In the genomic region with DNA sequence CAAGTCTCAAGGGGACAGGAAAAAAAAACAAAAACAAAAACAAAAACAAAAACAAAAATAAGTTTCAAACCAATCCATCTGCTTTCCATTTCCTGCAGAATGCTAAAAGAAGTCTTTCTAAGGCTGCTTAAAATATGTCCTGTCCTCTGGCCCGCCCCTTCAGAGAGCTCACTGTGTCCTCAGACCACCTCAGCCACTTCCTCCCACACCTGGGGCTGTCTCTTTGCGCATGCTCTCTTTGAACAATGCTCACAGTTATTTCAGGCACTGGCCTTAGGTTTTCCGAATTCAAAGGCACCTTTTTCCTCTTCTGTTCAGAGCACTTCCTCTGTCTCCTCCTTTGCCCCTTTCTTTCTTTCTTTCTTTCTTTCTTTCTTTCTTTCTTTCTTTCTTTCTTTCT, we compare ENCODE assay signal across 12 mouse cellular contexts.
DNase-seq lines count a peak whose midpoint lies in the region; ATAC-seq and TF ChIP-seq lines count a peak whose summit lies in the region.
"Had no signal": no experiment of that assay in that cellular context is flagged by ENCODE, and none has a peak within 500 bp of the region (broad histone marks: within the 10 kb centered on the region; RNA-seq: fewer than 3 reads in every experiment).

No protein-coding gene starts in this region.

- no peak overlapping the region for H3K4me3 ChIP-seq in kidney, embryonic 16.5 days (ENCODE audit: low read length)
- no peak overlapping the region for H3K4me3 ChIP-seq in CH12.LX (replicated peaks in 1 of 3; ENCODE audit: low read depth in 2 of 3, low read length in 2 of 3, poor library complexity in 1 of 3)
- H3K4me3 ChIP-seq in embryonic facial prominence, embryonic 15.5 days (replicated peaks) = no peak overlapping the region
- H3K4me3 ChIP-seq in thymus, adult 2 months (ENCODE audit: control insufficient read depth, insufficient read depth, low read length) = no peak overlapping the region
- H3K4me3 ChIP-seq: embryonic facial prominence, embryonic 13.5 days had no signal

- dilution Hi-C loops in CH12.LX (cut with MboI; ENCODE audit: extremely low pct_ligation_motif_present, extremely low pct_unique_long_range_greater_than_20kb, low sequenced_read_pairs) = no loop called here

- WGBS in kidney, embryonic 16.5 days = 58% methylated on average over 3 of the region's 3 CpGs
- 34% methylated on average over 3 of the region's 3 CpGs for WGBS in embryonic facial prominence, embryonic 15.5 days
- WGBS in thymus, adult 2 months = 4% methylated on average over 3 of the region's 3 CpGs

- TF ChIP-seq EP300 in CH12.LX (IDR thresholded peaks at IDR 0.05; ENCODE audit: low read length) = no peak

- H3K4me2 ChIP-seq in kidney, embryonic 16.5 days (replicated peaks; ENCODE audit: low read depth, low read length) = no peak overlapping the region
- no peak overlapping the region for H3K4me2 ChIP-seq in CH12.LX (ENCODE audit: insufficient read depth, low read depth, poor library complexity, severe bottlenecking)
- H3K4me2 ChIP-seq in embryonic facial prominence, embryonic 15.5 days (replicated peaks) = no peak overlapping the region
- H3K4me2 ChIP-seq: embryonic facial prominence, embryonic 13.5 days had no signal

- no peak for TF ChIP-seq POLR2A in CH12.LX (IDR thresholded peaks at IDR 0.05; ENCODE audit: low read depth, low read length)
- TF ChIP-seq POLR2A in thymus, adult 2 months (IDR thresholded peaks at IDR 0.05; ENCODE audit: control insufficient read depth, extremely low read depth, insufficient read depth, low read length, poor library complexity) = no peak

- DNase-seq in kidney, adult 9 months = peak; percentile 50
- peak; percentile 75 for DNase-seq in CH12.LX (ENCODE audit: extremely low read depth)
- peak; percentile 70 for DNase-seq in thymus, adult 2 months
- no peak for DNase-seq in ovary, adult 18-20 months (ENCODE audit: low spot score)
- DNase-seq in retina, embryonic 14.5 days (ENCODE audit: low spot score) = no peak
- DNase-seq: gastrocnemius, postnatal 10 days; left cerebral cortex, postnatal 4 days; lung, postnatal 14 days had no signal

- in situ Hi-C loops in CH12.LX (cut with MboI; ENCODE audit: low pct_ligation_motif_present, low pct_unique_long_range_greater_than_20kb, low sequenced_read_pairs) = no loop called here

- H3K9me3 ChIP-seq in kidney, embryonic 16.5 days (ENCODE audit: low read length) = no peaks in the 10 kb centered on the region
- H3K9me3 ChIP-seq in CH12.LX (replicated peaks; ENCODE audit: low read length) = no peaks in the 10 kb centered on the region
- no peaks in the 10 kb centered on the region for H3K9me3 ChIP-seq in embryonic facial prominence, embryonic 15.5 days (replicated peaks)
- H3K9me3 ChIP-seq: embryonic facial prominence, embryonic 13.5 days had no signal

- H3K27me3 ChIP-seq in kidney, embryonic 16.5 days (ENCODE audit: insufficient read depth, low read length) = no peaks in the 10 kb centered on the region
- H3K27me3 ChIP-seq in CH12.LX (replicated peaks) = no peaks in the 10 kb centered on the region
- no peaks in the 10 kb centered on the region for H3K27me3 ChIP-seq in embryonic facial prominence, embryonic 15.5 days
- H3K27me3 ChIP-seq in thymus, adult 2 months (ENCODE audit: control insufficient read depth, insufficient read depth, low read length) = no peaks in the 10 kb centered on the region
- H3K27me3 ChIP-seq: embryonic facial prominence, embryonic 13.5 days had no signal

- H3K4me1 ChIP-seq in kidney, embryonic 16.5 days (ENCODE audit: insufficient read depth, low read length) = peaks cover 7% of the 10 kb centered on the region
- peaks cover 0 to 36% of the 10 kb centered on the region in 2 experiments; a peak in 2 of 4 replicates for H3K4me1 ChIP-seq in CH12.LX (ENCODE audit: control insufficient read depth in 1 of 2, insufficient read depth in 2 of 2)
- H3K4me1 ChIP-seq in embryonic facial prominence, embryonic 15.5 days = peaks cover 8% of the 10 kb centered on the region
- peaks cover 28% of the 10 kb centered on the region for H3K4me1 ChIP-seq in thymus, adult 2 months (replicated peaks; ENCODE audit: control insufficient read depth, insufficient read depth, low read length)

- no peak overlapping the region for H3K9ac ChIP-seq in kidney, embryonic 16.5 days (replicated peaks; ENCODE audit: low read length)
- no peak overlapping the region for H3K9ac ChIP-seq in CH12.LX (ENCODE audit: insufficient read depth, low read depth)
- no peak overlapping the region for H3K9ac ChIP-seq in embryonic facial prominence, embryonic 15.5 days
- H3K9ac ChIP-seq: embryonic facial prominence, embryonic 13.5 days had no signal

- H3K27ac ChIP-seq in kidney, embryonic 16.5 days (ENCODE audit: low read length) = no peak overlapping the region
- no peak overlapping the region for H3K27ac ChIP-seq in CH12.LX (ENCODE audit: insufficient read depth, low read depth)
- 0 out of 2 replicates have a peak overlapping the region, but pooled peaks have one; percentile 22 for H3K27ac ChIP-seq in embryonic facial prominence, embryonic 15.5 days (replicated peaks)
- peak overlapping the region; percentile 71 for H3K27ac ChIP-seq in thymus, adult 2 months (ENCODE audit: control insufficient read depth, insufficient read depth, low read length)

- no peaks in the 10 kb centered on the region for H3K36me3 ChIP-seq in kidney, embryonic 16.5 days (ENCODE audit: insufficient read depth, low read length)
- H3K36me3 ChIP-seq in CH12.LX (replicated peaks in 1 of 2; ENCODE audit: control insufficient read depth in 1 of 2, insufficient read depth in 1 of 2, low read length in 1 of 2) = no peaks in the 10 kb centered on the region
- no peaks in the 10 kb centered on the region for H3K36me3 ChIP-seq in embryonic facial prominence, embryonic 15.5 days
- H3K36me3 ChIP-seq in thymus, adult 2 months (ENCODE audit: control insufficient read depth, insufficient read depth, low read length) = no peaks in the 10 kb centered on the region
- H3K36me3 ChIP-seq: embryonic facial prominence, embryonic 13.5 days had no signal

- TF ChIP-seq RAD21 in CH12.LX (IDR thresholded peaks at IDR 0.05; ENCODE audit: low read depth, low read length) = no peak

- no peak for TF ChIP-seq CTCF in CH12.LX (conservative IDR thresholded peaks at IDR 0.05 in 1 of 2, IDR thresholded peaks at IDR 0.05 in 1 of 2; ENCODE audit: low read depth in 2 of 2, low read length in 2 of 2)
- no peak for TF ChIP-seq CTCF in thymus, adult 2 months (IDR thresholded peaks at IDR 0.05; ENCODE audit: borderline replicate concordance, control insufficient read depth, extremely low read depth, insufficient read depth, low read length, poor library complexity)

- no peaks in the 10 kb centered on the region for H3K79me2 ChIP-seq in CH12.LX (replicated peaks; ENCODE audit: control insufficient read depth, extremely low read depth, insufficient read depth, poor library complexity, severe bottlenecking)

- no peak for ATAC-seq in kidney, embryonic 16.5 days (ENCODE audit: low FRiP score, low TSS enrichment)
- no peak for ATAC-seq in embryonic facial prominence, embryonic 15.5 days (ENCODE audit: insufficient number of reproducible peaks, low FRiP score, low TSS enrichment, low read depth)
- no peak for ATAC-seq in cerebellum, adult (ENCODE audit: insufficient number of reproducible peaks, low FRiP score, low TSS enrichment)

TF ChIP-seq in CH12.LX, 34 proteins besides CTCF, POLR2A, EP300 and RAD21:
- TF ChIP-seq GABPA (IDR thresholded peaks at IDR 0.05; ENCODE audit: insufficient replicate concordance, low read depth, low read length) (no peak), MEF2A (IDR thresholded peaks at IDR 0.05; ENCODE audit: borderline replicate concordance, low read depth, low read length) (peak; percentile 44; the same call in 1 of the 2 replicates), ZMIZ1 (IDR thresholded peaks at IDR 0.05; ENCODE audit: low read depth, low read length) (no peak), ELF1 (IDR thresholded peaks at IDR 0.05; ENCODE audit: low read depth, low read length) (peak; percentile 29; the same call in 1 of the 2 replicates), SMC3 (IDR thresholded peaks at IDR 0.05; ENCODE audit: low read depth, low read length) (no peak), UBTF (IDR thresholded peaks at IDR 0.05; ENCODE audit: low read depth, low read length) (no peak), RCOR1 (conservative IDR thresholded peaks at IDR 0.05; ENCODE audit: low read depth, low read length) (no peak), MXI1 (IDR thresholded peaks at IDR 0.05; ENCODE audit: low read depth, low read length) (no peak), TBP (conservative IDR thresholded peaks at IDR 0.05; ENCODE audit: low read depth, low read length) (no peak), NRF1 (IDR thresholded peaks at IDR 0.05; ENCODE audit: low read depth, low read length) (peak; percentile 73)
TF ChIP-seq in CH12.LX: peak in this region for 3.

Comparison
In these comparisons a context has a peak if more than half of its experiments do, and no peak if none do; other contexts are left out.
1. DNase-seq: peak in kidney, adult 9 months (single experiment), CH12.LX (single experiment) and thymus, adult 2 months (single experiment); none in ovary, adult 18-20 months (single experiment) and retina, embryonic 14.5 days (single experiment).
2. H3K27ac ChIP-seq: peak in embryonic facial prominence, embryonic 15.5 days (single experiment) and thymus, adult 2 months (single experiment); none in kidney, embryonic 16.5 days (single experiment) and CH12.LX (single experiment).